Mouse (Mus musculus): Measurements from ENCODE around the gene Pla2g4e. TPM values are rescaled to one million over a fixed set of nuclear protein-coding genes. Genes with fewer than 3 reads are reported as not detected.

Gene Pla2g4e
- polyA plus RNA-seq, 1 experiment from 2014 or later: 0.19 TPM

- no peak overlapping the region for H3K27ac ChIP-seq (replicated peaks)
- H3K4me2 ChIP-seq (replicated peaks): no peak overlapping the region
- H3K9ac ChIP-seq (replicated peaks): no peak overlapping the region
- WGBS: 88% methylated on average over 7 of the region's 7 CpGs
- no peak overlapping the region for H3K4me3 ChIP-seq
- no peaks in the 10 kb centered on the region for H3K27me3 ChIP-seq
- H3K9me3 ChIP-seq: no peaks in the 10 kb centered on the region
- no peaks in the 10 kb centered on the region for H3K4me1 ChIP-seq
- ATAC-seq (ENCODE audit: low FRiP score, low read depth): no peak
- H3K36me3 ChIP-seq: no peaks in the 10 kb centered on the region
These were observed 73.8 kb downstream of the Pla2g4e start for GRCm38 (mm10) chr2:120171362-120171761.

- WGBS: 68% methylated on average over 1 of the region's 1 CpGs
- H3K27ac ChIP-seq (replicated peaks): no peak overlapping the region
- no peak for ATAC-seq (ENCODE audit: low FRiP score, low read depth)
- H3K4me1 ChIP-seq: no peaks in the 10 kb centered on the region
- H3K27me3 ChIP-seq: no peaks in the 10 kb centered on the region
- H3K4me3 ChIP-seq: no peak overlapping the region
- no peaks in the 10 kb centered on the region for H3K36me3 ChIP-seq
- no peak overlapping the region for H3K4me2 ChIP-seq (replicated peaks)
- no peak overlapping the region for H3K9ac ChIP-seq (replicated peaks)
- H3K9me3 ChIP-seq: no peaks in the 10 kb centered on the region
These were observed 74.4 kb downstream of the Pla2g4e start for GRCm38 (mm10) chr2:120170726-120171125.

- 87% methylated on average over 3 of the region's 3 CpGs for WGBS
- Histone ChIP-seq H3K27me3 (no peaks in the 10 kb centered on the region), H3K36me3 (no peaks in the 10 kb centered on the region), H3K9me3 (no peaks in the 10 kb centered on the region), H3K4me2 (replicated peaks) (no peak overlapping the region), H3K27ac (replicated peaks) (no peak overlapping the region), H3K4me1 (no peaks in the 10 kb centered on the region), H3K9ac (replicated peaks) (no peak overlapping the region), H3K4me3 (no peak overlapping the region)
- no peak for ATAC-seq (ENCODE audit: low FRiP score, low read depth)
These were observed 75.8 kb downstream of the Pla2g4e start for GRCm38 (mm10) chr2:120169382-120169781.

GRCm38 (mm10) chr2:120167763-120168162 is 77.4 kb downstream of the Pla2g4e start:
- Histone ChIP-seq H3K4me3 (no peak overlapping the region), H3K27me3 (no peaks in the 10 kb centered on the region), H3K9ac (replicated peaks) (no peak overlapping the region), H3K4me1 (no peaks in the 10 kb centered on the region), H3K9me3 (no peaks in the 10 kb centered on the region), H3K4me2 (replicated peaks) (no peak overlapping the region), H3K27ac (replicated peaks) (no peak overlapping the region), H3K36me3 (no peaks in the 10 kb centered on the region)
- ATAC-seq (ENCODE audit: low FRiP score, low read depth): no peak
- WGBS: 91% methylated on average over 8 of the region's 8 CpGs

DNA sequence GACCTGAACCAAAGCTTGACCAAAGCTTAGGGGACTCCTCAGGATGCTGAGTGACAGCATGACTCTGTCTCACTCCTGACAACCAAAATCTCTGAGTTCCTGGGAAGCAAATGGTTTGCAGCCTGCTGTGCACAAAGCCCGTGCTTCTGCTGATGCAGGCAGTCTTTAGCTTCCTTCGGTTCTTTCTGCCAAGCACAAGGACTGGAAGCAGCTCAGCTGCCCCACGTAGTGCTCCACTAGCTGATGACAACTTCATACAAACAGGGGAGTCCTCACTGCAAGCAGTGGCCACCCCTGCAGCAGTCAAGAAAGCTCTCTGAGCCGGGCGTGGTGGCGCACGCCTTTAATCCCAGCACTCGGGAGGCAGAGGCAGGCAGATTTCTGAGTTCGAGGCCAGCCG is 79.7 kb downstream of the Pla2g4e start:
- Histone ChIP-seq H3K4me3 (no peak overlapping the region), H3K4me2 (replicated peaks) (no peak overlapping the region), H3K4me1 (no peaks in the 10 kb centered on the region), H3K9me3 (no peaks in the 10 kb centered on the region), H3K36me3 (no peaks in the 10 kb centered on the region), H3K27ac (replicated peaks) (no peak overlapping the region), H3K9ac (replicated peaks) (no peak overlapping the region), H3K27me3 (no peaks in the 10 kb centered on the region)
- no peak for ATAC-seq (ENCODE audit: low FRiP score, low read depth)
- 78% methylated on average over 10 of the region's 10 CpGs for WGBS

DNA sequence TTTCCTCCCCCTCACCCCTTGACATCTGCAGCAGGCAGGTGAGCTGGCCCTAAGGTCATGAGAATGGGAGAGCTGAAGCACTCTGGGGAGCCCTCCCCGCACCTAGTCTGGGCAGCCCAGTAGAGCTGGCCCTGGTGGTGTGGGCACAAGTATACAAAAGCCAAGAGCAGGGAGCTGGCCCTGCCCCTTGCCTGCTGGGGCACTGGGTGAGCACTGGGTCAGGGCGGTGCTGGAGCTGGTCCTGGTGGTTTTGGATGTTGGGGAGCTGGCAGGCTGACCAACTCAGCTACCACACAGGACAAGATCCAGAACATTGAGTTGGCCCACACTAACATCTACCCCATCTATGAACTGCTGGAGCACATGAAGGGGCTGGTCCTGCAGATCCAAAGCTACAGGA is 85.7 kb downstream of the Pla2g4e start:
- H3K27ac ChIP-seq (replicated peaks): no peak overlapping the region

GRCm38 (mm10) chr2:120158846-120159245 is 86.3 kb downstream of the Pla2g4e start:
- Histone ChIP-seq H3K4me2 (replicated peaks) (no peak overlapping the region), H3K4me3 (no peak overlapping the region), H3K9ac (replicated peaks) (no peak overlapping the region), H3K36me3 (no peaks in the 10 kb centered on the region), H3K4me1 (peaks cover 2% of the 10 kb centered on the region), H3K9me3 (no peaks in the 10 kb centered on the region), H3K27me3 (peaks cover 8% of the 10 kb centered on the region), H3K27ac (replicated peaks) (no peak overlapping the region)
- WGBS: 43% methylated on average over 1 of the region's 1 CpGs
- no peak for ATAC-seq (ENCODE audit: low FRiP score, low read depth)

More for the DNA sequence above, 85.7 kb downstream of the Pla2g4e start:
- Histone ChIP-seq H3K9me3 (no peaks in the 10 kb centered on the region), H3K4me2 (replicated peaks) (no peak overlapping the region), H3K4me3 (no peak overlapping the region), H3K9ac (replicated peaks) (no peak overlapping the region), H3K4me1 (no peaks in the 10 kb centered on the region), H3K27me3 (peaks cover 5% of the 10 kb centered on the region; the same call in 1 of the 2 replicates), H3K36me3 (no peaks in the 10 kb centered on the region)
- 84% methylated on average over 2 of the region's 2 CpGs for WGBS
- no peak for ATAC-seq (ENCODE audit: low FRiP score, low read depth)

- Histone ChIP-seq H3K36me3 (no peaks in the 10 kb centered on the region), H3K4me1 (peaks cover 7% of the 10 kb centered on the region), H3K27ac (replicated peaks) (no peak overlapping the region), H3K27me3 (peaks cover 13% of the 10 kb centered on the region), H3K9ac (replicated peaks) (no peak overlapping the region), H3K9me3 (no peaks in the 10 kb centered on the region), H3K4me2 (replicated peaks) (no peak overlapping the region), H3K4me3 (no peak overlapping the region)
- ATAC-seq (ENCODE audit: low FRiP score, low read depth): no peak
- WGBS: 56% methylated on average over 5 of the region's 5 CpGs
These were observed 87.1 kb downstream of the Pla2g4e start for GRCm38 (mm10) chr2:120158016-120158415.

- no peak for ATAC-seq (ENCODE audit: low FRiP score, low read depth)
- Histone ChIP-seq H3K4me1 (peaks cover 7% of the 10 kb centered on the region), H3K27me3 (peaks cover 13% of the 10 kb centered on the region), H3K36me3 (no peaks in the 10 kb centered on the region), H3K4me3 (no peak overlapping the region), H3K9me3 (no peaks in the 10 kb centered on the region), H3K4me2 (replicated peaks) (no peak overlapping the region), H3K27ac (replicated peaks) (no peak overlapping the region), H3K9ac (replicated peaks) (no peak overlapping the region)
- 67% methylated on average over 2 of the region's 2 CpGs for WGBS
These were observed 87.5 kb downstream of the Pla2g4e start for GRCm38 (mm10) chr2:120157606-120158005.

DNA sequence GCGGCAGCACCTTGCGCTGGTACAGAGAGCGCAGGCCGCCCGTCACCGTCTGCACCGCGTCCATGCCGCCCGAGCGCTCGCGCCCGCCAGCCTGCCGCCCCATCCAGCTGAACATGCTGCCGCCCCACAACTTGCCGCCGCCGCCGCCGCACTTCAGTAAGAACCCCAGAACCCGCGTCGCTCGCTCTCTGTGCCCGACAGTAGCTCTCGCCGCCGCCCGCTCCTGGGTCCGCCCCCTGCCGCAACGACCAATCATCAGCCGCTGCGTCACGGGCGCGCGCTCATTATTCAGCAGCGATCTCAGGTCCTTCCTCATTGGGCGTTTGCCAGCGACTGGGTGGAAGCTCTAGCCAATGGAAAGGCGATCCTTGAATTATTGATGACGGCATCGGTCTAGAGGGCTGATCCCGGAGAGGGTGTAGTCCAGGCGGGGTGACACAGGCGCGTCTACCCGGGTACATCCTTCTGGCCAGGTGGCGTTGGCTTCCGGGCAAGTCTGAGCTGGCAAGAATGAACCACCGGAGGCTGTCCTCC is 90.7 kb downstream of the Pla2g4e start, which contains the start of gene Ehd4:
Gene Ehd4 (minus strand): TSS at position 246 of the 534 bp plus-strand sequence.
- Histone ChIP-seq H3K27ac (replicated peaks) (no peak within 1 kb of the TSS), H3K36me3 (no peaks in the 10 kb centered on the region), H3K9me3 (no peaks in the 10 kb centered on the region), H3K27me3 (peaks cover 13% of the 10 kb centered on the region), H3K9ac (replicated peaks) (peak within 1 kb of the TSS; percentile 65), H3K4me1 (peaks cover 7% of the 10 kb centered on the region), H3K4me2 (replicated peaks) (peak within 1 kb of the TSS; percentile 96), H3K4me3 (peak within 1 kb of the TSS; percentile 71)
- peak; percentile 100 for ATAC-seq (ENCODE audit: low FRiP score, low read depth)
- WGBS: under 1% methylated on average over 53 of the region's 53 CpGs

DNA sequence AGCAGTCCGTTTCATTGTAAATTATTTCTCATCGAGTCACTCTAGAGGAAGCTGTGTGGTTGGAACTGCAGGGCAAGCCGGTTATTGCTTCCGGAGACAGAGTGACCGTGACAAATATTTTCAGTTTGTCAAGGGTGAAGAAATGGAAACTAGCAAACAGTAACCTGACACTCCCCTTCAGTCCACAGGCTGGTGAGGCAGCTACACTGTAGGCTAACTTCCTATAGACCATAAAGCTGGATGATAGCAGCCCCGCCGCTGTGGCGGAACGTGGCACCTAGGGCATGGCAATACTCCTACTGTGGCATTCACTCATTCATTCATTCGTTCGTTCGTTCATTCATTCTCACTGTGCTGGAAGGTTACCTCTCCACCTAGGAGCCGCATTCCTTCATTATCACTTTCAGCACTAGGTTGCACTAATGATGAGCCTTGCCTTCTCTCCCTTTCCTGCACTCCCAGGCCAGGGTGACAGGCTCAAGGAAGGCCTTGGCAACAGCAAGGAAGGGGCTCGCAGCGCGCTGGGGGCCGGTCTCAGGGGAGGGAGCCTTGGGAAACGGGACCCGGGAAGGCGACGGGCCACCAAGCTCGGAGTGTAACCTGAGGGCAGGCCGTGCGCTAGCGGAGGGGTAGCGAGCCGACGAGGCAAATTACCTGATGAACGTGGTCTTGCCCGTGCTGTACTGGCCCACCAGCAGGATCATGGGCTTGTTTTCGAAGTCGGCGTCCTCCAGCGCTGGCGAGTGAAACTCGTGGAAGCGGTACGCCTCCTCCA is 91.4 kb downstream of the Pla2g4e start:
- H3K9me3 ChIP-seq: no peaks in the 10 kb centered on the region
- H3K4me1 ChIP-seq: peaks cover 7% of the 10 kb centered on the region
- no peak; the same call in 1 of the 2 replicates for ATAC-seq (ENCODE audit: low FRiP score, low read depth)
- H3K27ac ChIP-seq (replicated peaks): no peak overlapping the region
- H3K4me3 ChIP-seq: peak overlapping the region; percentile 71
- peak overlapping the region; percentile 65 for H3K9ac ChIP-seq (replicated peaks)
- H3K4me2 ChIP-seq (replicated peaks): peak overlapping the region; percentile 96
- 6% methylated on average over 38 of the region's 38 CpGs for whole genome bisulfite sequencing
- peaks cover 13% of the 10 kb centered on the region for H3K27me3 ChIP-seq
- H3K36me3 ChIP-seq: no peaks in the 10 kb centered on the region

DNA sequence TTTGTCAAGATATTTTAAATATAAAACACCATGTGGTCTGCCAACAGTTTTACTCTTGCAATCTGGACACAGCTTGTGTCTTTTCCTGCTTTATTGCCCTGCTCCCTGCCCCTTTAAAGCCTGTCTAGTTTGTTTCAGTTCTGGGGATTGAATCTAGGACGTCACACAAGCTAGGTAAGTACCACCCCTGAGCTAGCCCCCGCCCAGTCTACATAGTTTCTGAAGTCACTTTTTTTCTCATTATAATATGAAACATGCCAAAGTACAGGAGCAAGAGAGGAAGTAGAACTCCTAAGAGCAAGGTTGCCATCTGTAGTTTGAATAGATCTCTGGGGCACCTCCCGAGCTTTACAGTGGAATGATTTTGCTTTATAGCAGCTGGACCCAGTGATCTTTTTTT is 94.6 kb downstream of the Pla2g4e start:
- H3K4me3 ChIP-seq: no peak overlapping the region
- peaks cover 7% of the 10 kb centered on the region for H3K4me1 ChIP-seq
- H3K27me3 ChIP-seq: peaks cover 10% of the 10 kb centered on the region
- WGBS: 79% methylated on average over 3 of the region's 3 CpGs
- H3K27ac ChIP-seq (replicated peaks): no peak overlapping the region
- no peaks in the 10 kb centered on the region for H3K36me3 ChIP-seq
- no peak for ATAC-seq (ENCODE audit: low FRiP score, low read depth)
- H3K9ac ChIP-seq (replicated peaks): no peak overlapping the region
- H3K9me3 ChIP-seq: no peaks in the 10 kb centered on the region
- no peak overlapping the region for H3K4me2 ChIP-seq (replicated peaks)
